Mouse (Mus musculus): ENCODE measurements around the gene Ankef1. TPM values are rescaled to one million over a fixed set of nuclear protein-coding genes. Genes with fewer than 3 reads are reported as not detected.

The Ankef1 gene
- 1 to 10 TPM; 1.7 to 2.3 TPM for total RNA-seq (2021)
- long read RNA-seq, experiment 1, partial matches to known transcripts = 3 of 5 reads
- long read RNA-seq, experiment 1, other reads (novel, unspliced or antisense) = 1 of 5 reads
- long read RNA-seq, experiment 2 = 0 reads

- DNase-seq (ENCODE audit: low spot score in 2 of 2) = no peak
Measured at GRCm38 (mm10) chr2:136501651-136502050, at the start of gene Ankef1. Gene Ankef1, plus strand, starts transcription at chr2:136501910.

GRCm38 (mm10) chr2:136456468-136456867, 45.2 kb upstream of the Ankef1 start:
- no peak for DNase-seq (ENCODE audit: low spot score in 2 of 2)

GRCm38 (mm10) chr2:136456875-136457274, 44.8 kb upstream of the Ankef1 start:
- no peak for DNase-seq (ENCODE audit: low spot score in 2 of 2)

GRCm38 (mm10) chr2:136477656-136478055, 24.1 kb upstream of the Ankef1 start:
- DNase-seq (ENCODE audit: low spot score in 2 of 2) = no peak

- no peak for DNase-seq (ENCODE audit: low spot score in 2 of 2)
Measured at GRCm38 (mm10) chr2:136482269-136482668, 19.4 kb upstream of the Ankef1 start.

- no peak for DNase-seq (ENCODE audit: low spot score in 2 of 2)
Measured at GRCm38 (mm10) chr2:136483058-136483457, 18.7 kb upstream of the Ankef1 start.

GRCm38 (mm10) chr2:136484955-136485354, 16.8 kb upstream of the Ankef1 start:
- no peak for DNase-seq (ENCODE audit: low spot score in 2 of 2)

- no peak for DNase-seq (ENCODE audit: low spot score in 2 of 2)
Measured at GRCm38 (mm10) chr2:136485401-136485800, 16.3 kb upstream of the Ankef1 start.

GRCm38 (mm10) chr2:136485815-136486619, 15.7 kb upstream of the Ankef1 start:
- DNase-seq (ENCODE audit: low spot score in 2 of 2) = peak; percentile 38 to 69

- DNase-seq (ENCODE audit: low spot score in 2 of 2) = no peak
Measured at GRCm38 (mm10) chr2:136486986-136487385, 14.7 kb upstream of the Ankef1 start.

- DNase-seq (ENCODE audit: low spot score in 2 of 2) = no peak
Measured at GRCm38 (mm10) chr2:136511073-136511472, 9.4 kb downstream of the Ankef1 start.

GRCm38 (mm10) chr2:136511756-136512155, 10.0 kb downstream of the Ankef1 start:
- no peak for DNase-seq (ENCODE audit: low spot score in 2 of 2)

- no peak for DNase-seq (ENCODE audit: low spot score in 2 of 2)
Measured at GRCm38 (mm10) chr2:136512802-136513201, 11.1 kb downstream of the Ankef1 start.

GRCm38 (mm10) chr2:136513806-136514205, 12.1 kb downstream of the Ankef1 start:
- no peak for DNase-seq (ENCODE audit: low spot score in 2 of 2)

- no peak for DNase-seq (ENCODE audit: low spot score in 2 of 2)
Measured at GRCm38 (mm10) chr2:136515501-136515900, 13.8 kb downstream of the Ankef1 start.

GRCm38 (mm10) chr2:136528937-136529336, 27.2 kb downstream of the Ankef1 start:
- DNase-seq (ENCODE audit: low spot score in 2 of 2) = no peak

- DNase-seq (ENCODE audit: low spot score in 2 of 2) = peak; percentile 58 to 75
Measured at GRCm38 (mm10) chr2:136532033-136532432, 30.3 kb downstream of the Ankef1 start.

GRCm38 (mm10) chr2:136558020-136558419, 56.3 kb downstream of the Ankef1 start:
- no peak for DNase-seq (ENCODE audit: low spot score in 2 of 2)

GRCm38 (mm10) chr2:136562336-136562735, 60.6 kb downstream of the Ankef1 start:
- no peak for DNase-seq (ENCODE audit: low spot score in 2 of 2)

- DNase-seq (ENCODE audit: low spot score in 2 of 2) = no peak
Measured at GRCm38 (mm10) chr2:136570856-136571255, 69.1 kb downstream of the Ankef1 start.

- DNase-seq (ENCODE audit: low spot score in 2 of 2) = no peak
Measured at GRCm38 (mm10) chr2:136582762-136583161, 81.1 kb downstream of the Ankef1 start.

GRCm38 (mm10) chr2:136588811-136589210, 87.1 kb downstream of the Ankef1 start:
- DNase-seq (ENCODE audit: low spot score in 2 of 2) = no peak

GRCm38 (mm10) chr2:136596451-136596850, 94.7 kb downstream of the Ankef1 start:
- DNase-seq (ENCODE audit: low spot score in 2 of 2) = peak in 1 of 2 experiments; percentile 39
